Mouse (Mus musculus): ENCODE results near the gene Rhbdl3. TPM values are rescaled to one million over a fixed set of nuclear protein-coding genes. Genes with fewer than 3 reads are reported as not detected.

The Rhbdl3 gene
- polyA plus RNA-seq, 1 experiment from 2014 or later = 0.22 TPM

GRCm38 (mm10) chr11:80295066-80295465, 5.6 kb upstream of the Rhbdl3 start:
- Histone ChIP-seq H3K4me2 (no peak overlapping the region), H3K27ac (replicated peaks) (no peak overlapping the region), H3K9ac (no peak overlapping the region), H3K36me3 (replicated peaks) (no peaks in the 10 kb centered on the region), H3K4me3 (replicated peaks) (no peak overlapping the region), H3K9me3 (replicated peaks) (no peaks in the 10 kb centered on the region), H3K27me3 (peaks cover 65% of the 10 kb centered on the region), H3K4me1 (replicated peaks) (no peaks in the 10 kb centered on the region)
- no peak for ATAC-seq (ENCODE audit: insufficient read depth)
- 23% methylated on average over 9 of the region's 9 CpGs for WGBS (ENCODE audit: insufficient replicate concordance)

- no peaks in the 10 kb centered on the region for H3K9me3 ChIP-seq (replicated peaks)
- H3K27me3 ChIP-seq = peaks cover 66% of the 10 kb centered on the region
- no peak for ATAC-seq (ENCODE audit: insufficient read depth)
- H3K27ac ChIP-seq (replicated peaks) = no peak overlapping the region
- no peak overlapping the region for H3K4me3 ChIP-seq (replicated peaks)
- H3K9ac ChIP-seq = no peak overlapping the region
- 22% methylated on average over 14 of the region's 14 CpGs for WGBS (ENCODE audit: insufficient replicate concordance)
- no peak overlapping the region for H3K4me2 ChIP-seq
- H3K4me1 ChIP-seq (replicated peaks) = 0 out of 2 replicates have a peak, but pooled peaks cover 2% of the 10 kb centered on the region
- H3K36me3 ChIP-seq (replicated peaks) = no peaks in the 10 kb centered on the region
Measured at GRCm38 (mm10) chr11:80295785-80296184, 4.9 kb upstream of the Rhbdl3 start.

GRCm38 (mm10) chr11:80299513-80300235, 1.0 kb upstream of the Rhbdl3 start:
- ATAC-seq (ENCODE audit: insufficient read depth) = no peak
- H3K27ac ChIP-seq (replicated peaks) = no peak overlapping the region
- WGBS (ENCODE audit: insufficient replicate concordance) = 8% methylated on average over 12 of the region's 12 CpGs
- H3K9ac ChIP-seq = no peak overlapping the region
- peaks cover 23% of the 10 kb centered on the region for H3K4me1 ChIP-seq (replicated peaks)
- H3K4me2 ChIP-seq = no peak overlapping the region
- peaks cover 86% of the 10 kb centered on the region for H3K27me3 ChIP-seq
- no peaks in the 10 kb centered on the region for H3K9me3 ChIP-seq (replicated peaks)
- no peaks in the 10 kb centered on the region for H3K36me3 ChIP-seq (replicated peaks)
- no peak overlapping the region for H3K4me3 ChIP-seq (replicated peaks)

GRCm38 (mm10) chr11:80301316-80302045, 769 bp downstream of the Rhbdl3 start:
- H3K27ac ChIP-seq (replicated peaks) = no peak overlapping the region
- H3K4me3 ChIP-seq (replicated peaks) = peak overlapping the region; percentile 50
- peaks cover 23% of the 10 kb centered on the region for H3K4me1 ChIP-seq (replicated peaks)
- ATAC-seq (ENCODE audit: insufficient read depth) = no peak
- H3K4me2 ChIP-seq = peak overlapping the region; percentile 71
- H3K27me3 ChIP-seq = peaks cover 70% of the 10 kb centered on the region
- H3K9me3 ChIP-seq (replicated peaks) = no peaks in the 10 kb centered on the region
- no peak overlapping the region for H3K9ac ChIP-seq
- WGBS (ENCODE audit: insufficient replicate concordance) = under 1% methylated on average over 53 of the region's 53 CpGs
- H3K36me3 ChIP-seq (replicated peaks) = no peaks in the 10 kb centered on the region

- no peak overlapping the region for H3K27ac ChIP-seq (replicated peaks)
- no peaks in the 10 kb centered on the region for H3K9me3 ChIP-seq (replicated peaks)
- ATAC-seq (ENCODE audit: insufficient read depth) = no peak
- peaks cover 71% of the 10 kb centered on the region for H3K27me3 ChIP-seq
- H3K36me3 ChIP-seq (replicated peaks) = no peaks in the 10 kb centered on the region
- H3K4me2 ChIP-seq = peak overlapping the region; percentile 71
- H3K4me3 ChIP-seq (replicated peaks) = no peak overlapping the region
- H3K4me1 ChIP-seq (replicated peaks) = peaks cover 23% of the 10 kb centered on the region
- no peak overlapping the region for H3K9ac ChIP-seq
- WGBS (ENCODE audit: insufficient replicate concordance) = 3% methylated on average over 9 of the region's 9 CpGs
Measured at GRCm38 (mm10) chr11:80302046-80302390, 1.3 kb downstream of the Rhbdl3 start.

- ATAC-seq (ENCODE audit: insufficient read depth) = no peak
- no peak overlapping the region for H3K27ac ChIP-seq (replicated peaks)
Measured at GRCm38 (mm10) chr11:80302536-80302935, 1.8 kb downstream of the Rhbdl3 start.

GRCm38 (mm10) chr11:80303746-80304145, 3.0 kb downstream of the Rhbdl3 start:
- Histone ChIP-seq H3K27ac (replicated peaks) (no peak overlapping the region), H3K36me3 (replicated peaks) (no peaks in the 10 kb centered on the region), H3K9me3 (replicated peaks) (no peaks in the 10 kb centered on the region), H3K27me3 (peaks cover 59% of the 10 kb centered on the region), H3K4me1 (replicated peaks) (peaks cover 23% of the 10 kb centered on the region), H3K4me2 (no peak overlapping the region), H3K9ac (no peak overlapping the region), H3K4me3 (replicated peaks) (no peak overlapping the region)
- WGBS (ENCODE audit: insufficient replicate concordance) = 66% methylated on average over 3 of the region's 3 CpGs
- no peak for ATAC-seq (ENCODE audit: insufficient read depth)

More at GRCm38 (mm10) chr11:80302536-80302935, 1.8 kb downstream of the Rhbdl3 start:
- H3K9ac ChIP-seq = no peak overlapping the region
- no peaks in the 10 kb centered on the region for H3K36me3 ChIP-seq (replicated peaks)
- peak overlapping the region; percentile 71 for H3K4me2 ChIP-seq
- no peaks in the 10 kb centered on the region for H3K9me3 ChIP-seq (replicated peaks)
- H3K4me3 ChIP-seq (replicated peaks) = 0 out of 2 replicates have a peak overlapping the region, but pooled peaks have one; percentile 9
- WGBS (ENCODE audit: insufficient replicate concordance) = 4% methylated on average over 11 of the region's 11 CpGs
- peaks cover 69% of the 10 kb centered on the region for H3K27me3 ChIP-seq
- H3K4me1 ChIP-seq (replicated peaks) = peaks cover 23% of the 10 kb centered on the region

GRCm38 (mm10) chr11:80304846-80305245, 4.1 kb downstream of the Rhbdl3 start:
- no peak for ATAC-seq (ENCODE audit: insufficient read depth)
- H3K4me3 ChIP-seq (replicated peaks) = no peak overlapping the region
- no peak overlapping the region for H3K27ac ChIP-seq (replicated peaks)
- H3K9ac ChIP-seq = no peak overlapping the region
- H3K4me1 ChIP-seq (replicated peaks) = peaks cover 23% of the 10 kb centered on the region
- peaks cover 51% of the 10 kb centered on the region for H3K27me3 ChIP-seq
- no peaks in the 10 kb centered on the region for H3K9me3 ChIP-seq (replicated peaks)
- no peaks in the 10 kb centered on the region for H3K36me3 ChIP-seq (replicated peaks)
- H3K4me2 ChIP-seq = no peak overlapping the region
- 65% methylated on average over 10 of the region's 10 CpGs for WGBS (ENCODE audit: insufficient replicate concordance)

GRCm38 (mm10) chr11:80308537-80308936, 7.8 kb downstream of the Rhbdl3 start:
- Histone ChIP-seq H3K4me2 (no peak overlapping the region), H3K27me3 (peaks cover 39% of the 10 kb centered on the region), H3K4me1 (replicated peaks) (no peaks in the 10 kb centered on the region), H3K9me3 (replicated peaks) (no peaks in the 10 kb centered on the region), H3K36me3 (replicated peaks) (no peaks in the 10 kb centered on the region), H3K9ac (no peak overlapping the region), H3K27ac (replicated peaks) (no peak overlapping the region), H3K4me3 (replicated peaks) (no peak overlapping the region)
- WGBS (ENCODE audit: insufficient replicate concordance) = 24% methylated on average over 6 of the region's 6 CpGs
- ATAC-seq (ENCODE audit: insufficient read depth) = no peak

GRCm38 (mm10) chr11:80311271-80311670, 10.6 kb downstream of the Rhbdl3 start:
- no peak for ATAC-seq (ENCODE audit: insufficient read depth)
- H3K27me3 ChIP-seq = peaks cover 35% of the 10 kb centered on the region; the same call in 1 of the 2 replicates
- no peaks in the 10 kb centered on the region for H3K36me3 ChIP-seq (replicated peaks)
- WGBS (ENCODE audit: insufficient replicate concordance) = 70% methylated on average over 4 of the region's 4 CpGs
- H3K9ac ChIP-seq = no peak overlapping the region
- no peak overlapping the region for H3K27ac ChIP-seq (replicated peaks)
- H3K9me3 ChIP-seq (replicated peaks) = no peaks in the 10 kb centered on the region
- no peaks in the 10 kb centered on the region for H3K4me1 ChIP-seq (replicated peaks)
- no peak overlapping the region for H3K4me2 ChIP-seq
- no peak overlapping the region for H3K4me3 ChIP-seq (replicated peaks)

- no peak for ATAC-seq (ENCODE audit: insufficient read depth)
- Histone ChIP-seq H3K27me3 (peaks cover 30% of the 10 kb centered on the region; the same call in 1 of the 2 replicates), H3K36me3 (replicated peaks) (no peaks in the 10 kb centered on the region), H3K9me3 (replicated peaks) (no peaks in the 10 kb centered on the region), H3K4me1 (replicated peaks) (no peaks in the 10 kb centered on the region), H3K9ac (no peak overlapping the region), H3K4me3 (replicated peaks) (no peak overlapping the region), H3K27ac (replicated peaks) (no peak overlapping the region), H3K4me2 (no peak overlapping the region)
- WGBS (ENCODE audit: insufficient replicate concordance) = 23% methylated on average over 2 of the region's 2 CpGs
Measured at GRCm38 (mm10) chr11:80312049-80312448, 11.3 kb downstream of the Rhbdl3 start.
